Mouse (Mus musculus): ENCODE measurements around the gene BC048562.

BC048562 gene

DNA sequence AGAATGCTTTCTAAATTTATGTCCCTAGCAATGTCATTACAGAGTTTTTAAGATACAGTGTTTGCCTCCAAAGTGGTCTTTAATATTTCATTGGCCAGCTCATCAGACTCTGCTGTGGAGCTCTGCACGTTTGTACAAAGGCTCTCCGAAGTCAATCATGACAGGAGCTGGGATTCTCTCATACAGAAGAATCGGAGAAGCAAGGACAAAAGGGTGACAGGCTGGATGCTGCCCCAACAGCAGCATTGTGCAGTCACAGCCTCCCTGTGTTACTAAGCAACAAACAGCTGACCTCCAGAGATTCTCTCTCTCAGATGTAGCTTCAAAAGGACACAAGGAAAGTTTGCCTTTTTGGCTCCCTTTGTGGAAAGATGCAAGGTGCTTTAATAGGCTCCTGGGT is at the start of gene BC048562:
Gene BC048562 (plus strand): TSS at position 301 of the 400 bp plus-strand sequence.
- in situ Hi-C loops (cut with MboI, MseI), result no loop called here

DNA sequence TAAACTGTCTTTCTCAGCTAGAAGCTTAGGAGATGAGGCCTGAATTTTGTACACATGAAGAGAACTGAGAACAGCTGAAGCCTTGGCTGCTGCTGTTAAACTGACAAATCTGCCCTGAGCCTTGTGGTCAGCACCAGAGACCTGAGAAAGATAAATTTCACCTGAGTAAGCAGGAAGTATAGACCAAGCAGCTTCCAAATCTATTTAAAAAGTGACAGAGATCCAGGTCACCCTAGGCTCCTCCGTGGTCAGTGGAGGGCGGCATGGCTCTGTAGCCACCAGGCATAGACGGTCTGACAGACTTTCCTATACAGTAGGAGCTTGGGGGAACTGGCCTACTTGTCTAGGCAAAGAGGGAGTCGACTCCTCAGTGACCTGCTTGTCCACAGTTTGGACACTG is 49.5 kb upstream of the BC048562 start:
- in situ Hi-C loops (cut with MboI, MseI), result no loop called here

GRCm38 (mm10) chr9:108388601-108389000 is 47.7 kb upstream of the BC048562 start:
- in situ Hi-C loops (cut with MboI, MseI), result no loop called here

GRCm38 (mm10) chr9:108389220-108389619 is 47.1 kb upstream of the BC048562 start:
- in situ Hi-C loops (cut with MboI, MseI), result no loop called here

DNA sequence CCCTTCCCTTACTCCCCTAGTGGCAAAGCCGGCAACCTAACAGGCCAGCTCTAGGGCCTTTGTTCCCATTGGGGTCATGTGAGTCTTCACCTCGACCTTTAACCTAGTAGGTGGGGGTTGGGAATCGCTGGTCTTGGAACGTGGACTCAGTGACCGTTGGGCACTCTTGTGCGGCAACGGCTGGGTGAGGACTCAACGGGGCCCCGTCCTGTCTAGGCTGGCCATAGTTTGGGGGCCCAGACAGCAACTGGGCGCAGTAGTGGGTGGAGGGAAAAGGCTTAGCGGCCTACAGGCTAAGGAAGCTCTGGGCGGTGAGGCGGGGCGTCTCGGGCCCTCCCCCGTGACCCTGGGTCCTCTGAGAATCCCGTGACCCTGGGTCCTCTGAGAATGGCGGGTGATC is 43.6 kb upstream of the BC048562 start, which contains the start of gene 1700102P08Rik:
Gene 1700102P08Rik (plus strand): TSS at position 130 of the 400 bp plus-strand sequence.
- in situ Hi-C loops (cut with MboI, MseI), result no loop called here

DNA sequence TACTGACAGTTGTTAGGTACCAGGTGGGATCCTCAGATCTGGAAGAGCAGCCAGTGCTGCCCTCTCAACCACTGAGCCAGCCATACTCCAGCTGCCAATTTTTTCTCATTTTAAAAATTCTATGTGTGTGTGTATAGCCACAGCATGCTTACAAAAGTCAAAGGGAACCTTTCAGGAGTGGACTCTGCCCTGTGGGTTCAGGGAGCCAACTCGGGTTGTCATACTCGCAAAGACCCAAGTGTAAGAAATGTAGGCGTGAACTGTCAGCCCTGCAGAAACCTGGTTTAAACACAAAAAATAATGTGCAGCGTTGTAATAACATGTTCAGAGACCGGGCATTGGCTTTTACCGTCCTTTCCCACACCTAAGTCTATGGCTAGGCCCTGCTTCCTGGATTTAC is 42.1 kb upstream of the BC048562 start:
- in situ Hi-C loops (cut with MboI, MseI), result no loop called here

DNA sequence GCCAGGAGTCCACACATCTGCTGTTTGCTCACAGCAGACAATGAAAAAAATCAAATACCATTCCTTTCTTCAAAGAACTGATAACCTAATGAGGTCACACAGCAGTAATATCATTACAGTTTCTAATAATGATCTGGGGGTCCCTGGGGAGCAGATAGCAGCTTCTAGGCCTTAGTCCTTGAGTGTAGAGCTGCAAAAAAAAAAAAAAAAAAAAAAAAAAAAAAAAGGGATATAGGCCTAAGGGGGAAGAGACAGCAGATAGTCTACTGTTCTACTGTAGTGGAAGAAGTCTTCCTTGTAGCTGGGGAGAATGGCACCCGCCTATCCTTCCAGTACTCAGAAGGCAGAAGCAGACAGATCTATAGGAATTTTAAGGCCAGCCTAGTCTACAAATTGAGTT is 40.9 kb upstream of the BC048562 start:
- in situ Hi-C loops (cut with MboI, MseI), result no loop called here

DNA sequence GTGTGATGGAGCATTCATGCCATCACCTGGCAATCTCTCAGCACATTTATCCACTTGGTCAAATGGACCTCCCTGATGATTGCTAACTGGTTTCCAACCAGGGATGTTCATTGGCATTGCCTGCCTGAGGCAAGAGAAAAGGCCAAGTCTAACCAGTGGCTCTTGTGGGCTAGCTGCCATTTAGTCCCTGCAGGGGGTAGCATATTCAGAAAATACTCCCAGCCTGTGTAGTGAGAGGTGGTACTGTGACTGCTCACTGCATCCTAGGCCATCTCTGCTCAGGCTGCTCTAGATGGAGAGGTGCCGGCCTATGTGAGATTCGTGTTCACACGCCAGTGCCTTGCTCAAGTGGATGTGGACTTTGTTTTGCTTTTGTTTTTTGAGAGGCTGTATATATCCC is 38.0 kb upstream of the BC048562 start:
- in situ Hi-C loops (cut with MboI, MseI), result no loop called here

DNA sequence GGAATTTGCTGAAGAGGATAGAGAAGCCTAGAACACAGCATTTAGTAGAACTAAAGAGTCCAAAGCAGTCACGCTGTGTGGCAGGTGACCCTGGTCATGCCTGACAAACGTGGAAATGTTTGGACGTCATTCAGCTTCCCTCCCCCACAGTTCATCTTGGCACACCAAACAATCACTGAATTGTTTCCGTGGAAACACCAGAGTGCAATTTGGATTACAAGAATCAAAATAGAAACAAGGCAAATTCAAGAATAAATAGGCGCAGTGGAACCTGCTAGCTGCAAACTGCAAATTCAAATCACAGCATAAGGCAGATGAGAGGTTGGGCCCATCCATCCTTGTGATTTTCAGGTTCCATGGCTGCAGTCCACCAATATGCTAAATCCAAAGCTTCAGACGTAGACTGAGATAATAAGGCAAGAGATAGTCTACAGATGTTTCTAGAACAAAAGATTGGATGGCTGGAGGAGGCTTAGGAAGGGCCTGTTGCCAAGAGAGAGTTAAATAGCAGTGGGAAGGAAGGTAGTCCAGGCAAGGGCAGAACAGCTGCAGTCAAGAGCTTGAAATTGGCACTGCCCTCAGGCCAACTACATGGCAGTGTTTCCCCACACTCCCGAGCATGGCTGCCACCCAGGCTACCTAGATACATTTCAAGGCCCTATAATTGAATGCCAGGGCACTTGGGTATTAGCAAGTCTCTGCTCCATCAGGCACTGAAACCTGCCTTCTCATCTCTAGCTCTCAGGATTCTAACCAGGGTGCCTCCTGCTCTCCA is 34.9 kb upstream of the BC048562 start:
- in situ Hi-C loops (cut with MboI, MseI), result no loop called here

- in situ Hi-C loops (cut with MboI, MseI), result no loop called here
Measured at GRCm38 (mm10) chr9:108403081-108403480, 33.2 kb upstream of the BC048562 start.

GRCm38 (mm10) chr9:108404451-108404850 is 31.8 kb upstream of the BC048562 start:
- in situ Hi-C loops (cut with MboI, MseI), result no loop called here

- in situ Hi-C loops (cut with MboI, MseI), result no loop called here
Measured at GRCm38 (mm10) chr9:108409535-108409934, 26.7 kb upstream of the BC048562 start.

- in situ Hi-C loops (cut with MboI, MseI), result no loop called here
Measured at GRCm38 (mm10) chr9:108411381-108411942, 24.8 kb upstream of the BC048562 start.

DNA sequence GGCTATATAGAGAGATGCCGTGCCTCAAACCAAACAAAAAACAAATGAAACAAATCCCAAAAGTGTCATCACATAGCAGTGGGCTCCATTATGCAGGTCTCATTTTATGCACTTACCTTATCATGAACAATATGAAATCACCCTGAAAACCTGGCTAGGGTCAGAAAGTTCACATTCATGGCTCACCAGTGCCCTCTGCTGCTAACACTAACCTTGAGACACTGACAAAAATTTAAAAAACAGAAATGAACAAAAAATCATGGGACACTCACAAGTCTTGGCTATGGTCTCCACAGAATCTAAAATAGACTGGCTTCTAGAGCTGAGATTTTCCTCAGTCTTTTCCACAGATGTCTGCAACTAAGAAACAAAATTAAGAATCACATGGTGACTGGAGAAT is 24.1 kb upstream of the BC048562 start:
- in situ Hi-C loops (cut with MboI, MseI), result no loop called here

DNA sequence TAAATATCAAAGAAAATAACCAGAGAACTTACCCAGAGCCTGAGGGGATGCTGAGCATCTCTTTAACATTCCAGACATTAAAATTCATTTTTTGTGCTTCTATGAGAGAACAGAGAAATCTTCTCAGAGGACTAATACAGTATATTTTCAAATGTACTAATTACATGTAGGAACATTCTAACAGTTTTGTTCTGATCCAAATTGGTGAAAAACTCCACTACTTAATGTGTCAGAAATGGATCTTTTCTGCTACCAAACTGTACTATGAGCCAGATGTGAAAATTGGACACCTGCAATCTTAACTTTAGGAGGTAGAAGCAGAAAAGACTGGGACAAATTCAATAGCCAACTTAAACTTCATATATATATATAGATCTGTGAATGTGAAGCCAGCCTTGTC is 7.9 kb upstream of the BC048562 start, which contains the start of gene Ccdc36:
Gene Ccdc36 (minus strand): TSS at position 101 of the 400 bp plus-strand sequence.
- in situ Hi-C loops (cut with MboI, MseI), result loop anchor here in 1 of 2 experiments (10.0 kb wide), 1 partner anchor 486 kb away; the partner anchor contains the start of gene Tmem89

- in situ Hi-C loops (cut with MboI, MseI), result no loop called here
Measured at GRCm38 (mm10) chr9:108431431-108432067, 4.7 kb upstream of the BC048562 start.

DNA sequence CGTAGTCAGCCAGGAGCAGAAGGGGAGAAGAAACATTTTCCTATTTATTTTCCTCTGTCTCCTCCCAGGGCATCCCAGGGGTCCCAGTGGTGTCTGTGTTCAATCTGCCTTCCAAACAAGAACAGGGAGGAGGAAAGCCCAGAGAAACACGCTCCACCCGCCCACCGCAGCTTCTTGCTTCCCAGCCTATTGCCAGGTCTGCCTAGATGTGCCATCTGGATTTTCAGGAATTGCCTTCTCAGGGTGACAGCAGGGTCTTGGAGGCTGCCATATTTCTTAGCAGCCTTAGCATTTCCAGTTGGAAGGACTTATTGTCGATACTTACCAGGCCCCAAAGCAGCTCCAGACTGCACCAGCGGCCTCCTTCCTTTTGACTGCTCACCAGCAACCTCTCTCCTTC is 2.9 kb downstream of the BC048562 start:
- in situ Hi-C loops (cut with MboI, MseI), result no loop called here

- in situ Hi-C loops (cut with MboI, MseI), result no loop called here
Measured at GRCm38 (mm10) chr9:108440485-108440884, 4.2 kb downstream of the BC048562 start.

DNA sequence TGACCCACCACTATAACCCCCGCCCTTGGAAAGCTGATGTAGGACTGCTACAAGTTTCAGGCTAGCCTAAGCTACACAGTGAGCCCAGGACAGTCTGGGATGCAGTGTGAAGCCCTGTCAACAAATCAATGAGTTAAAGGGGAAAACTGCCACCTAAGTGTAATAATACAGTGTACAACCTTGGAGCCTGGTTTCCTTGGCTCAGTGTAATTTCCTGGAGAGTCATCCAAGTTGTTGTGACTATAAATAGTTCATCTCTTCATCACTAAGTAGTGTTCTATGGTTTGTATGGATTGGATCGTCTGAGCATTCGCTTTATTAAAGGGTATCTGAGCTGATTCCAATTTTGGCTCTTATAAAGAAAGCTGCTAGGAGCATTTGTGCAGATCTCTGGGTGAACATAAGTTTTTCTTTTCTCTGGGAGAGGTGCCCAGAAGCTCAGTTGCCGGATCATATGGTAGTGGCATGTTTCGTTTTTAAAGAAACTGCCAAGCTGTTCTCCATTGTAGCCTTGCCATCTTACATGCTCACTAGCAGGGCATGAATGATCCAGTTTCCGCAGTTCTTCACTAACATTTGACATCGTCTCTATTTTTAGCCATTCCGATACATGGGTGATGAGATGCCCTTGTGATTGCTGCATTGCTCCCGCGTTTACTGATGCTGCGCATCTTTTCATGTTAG is 5.1 kb downstream of the BC048562 start:
- in situ Hi-C loops (cut with MboI, MseI), result no loop called here

DNA sequence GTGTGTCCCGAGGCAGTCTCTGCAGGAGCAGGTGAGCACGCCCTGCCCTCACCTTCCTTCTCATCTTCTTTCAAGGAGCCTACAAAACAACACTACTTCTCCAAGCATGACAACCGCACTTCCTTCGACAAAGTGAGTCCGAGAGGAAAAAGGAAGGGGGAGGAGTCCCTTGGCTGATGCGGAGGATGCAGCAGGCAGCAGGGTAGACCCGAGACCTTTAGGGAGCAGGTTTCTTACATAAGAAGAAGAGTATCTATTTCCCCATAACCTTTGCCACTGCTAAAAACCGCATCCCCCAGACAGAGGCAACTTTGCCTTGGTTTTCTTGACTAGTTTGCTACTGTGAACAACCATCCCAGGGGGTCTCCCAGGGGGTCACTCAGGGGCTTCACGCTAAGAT is 8.8 kb downstream of the BC048562 start:
- in situ Hi-C loops (cut with MboI, MseI), result no loop called here

DNA sequence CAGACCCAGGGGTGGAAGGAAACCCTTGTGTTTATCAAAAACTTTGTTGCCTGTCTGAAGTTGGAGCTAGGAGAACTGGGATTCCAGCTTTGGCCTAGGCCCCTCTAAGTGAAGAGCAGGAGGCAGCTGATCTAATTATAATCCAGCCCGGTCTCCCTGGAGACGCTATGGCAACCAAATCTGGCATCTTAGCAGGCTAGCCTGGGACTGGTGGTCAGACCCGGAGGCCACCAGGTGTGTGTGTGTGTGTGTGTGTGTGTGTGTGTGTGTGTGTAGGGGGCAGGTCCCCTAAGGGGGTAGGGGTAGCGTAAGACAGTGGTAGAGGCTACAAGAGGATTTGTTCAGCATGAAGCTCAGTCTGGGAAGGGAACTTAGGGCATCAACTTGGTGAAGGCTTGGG is 13.6 kb downstream of the BC048562 start:
- in situ Hi-C loops (cut with MboI, MseI), result no loop called here
